Mouse (Mus musculus) C2C12 (cell line): ENCODE measurements at regions not wholly inside any gene's neighbourhood (a gene's known extent, or its start where the extent isn't known, plus 50 kb on each side); places are given as distances from the start of the nearest gene placed in this dataset.
"Not testable (repeated sequence)": the region's sequence is repeated elsewhere in the genome, so short reads cannot be mapped to it uniquely, and the experiment has no call there.

Experiments
- H3K27me3 ChIP-seq: one replicate; pipeline ENCODE4 v1.6.1; 2011; ENCODE audit not compliant: control insufficient read depth, insufficient read depth, insufficient read length
- H3K36me3 ChIP-seq: one replicate; pipeline ENCODE4 v1.6.1; 2011; ENCODE audit not compliant: control insufficient read depth, insufficient read depth
- H3K4me3 ChIP-seq: one replicate; pipeline ENCODE4 v1.5.1; 2011; ENCODE audit warnings: mild to moderate bottlenecking, control low read depth; ENCODE audit not compliant: poor library complexity, insufficient read depth, severe bottlenecking
- H3K79me2 ChIP-seq: one replicate; pipeline ENCODE4 v1.6.1; 2011; ENCODE audit not compliant: control insufficient read depth, insufficient read depth
- H3K79me3 ChIP-seq: one replicate; pipeline ENCODE4 v1.6.1; 2011; ENCODE audit warnings: low read depth, control low read depth
- H3ac ChIP-seq: one replicate; pipeline ENCODE3; 2011; ENCODE audit warnings: low read depth; ENCODE audit not compliant: control insufficient read depth, insufficient read length
- CEBPB ChIP-seq: IDR thresholded peaks from one replicate; pipeline ENCODE4 v1.6.1; 2011; ENCODE audit warnings: low read depth, mild to moderate bottlenecking, control low read depth, moderate library complexity
- CTCF ChIP-seq: IDR thresholded peaks from one replicate; pipeline ENCODE4 v1.5.1; 2011; ENCODE audit not compliant: control insufficient read depth, insufficient read depth, insufficient read length
- FOSL1 ChIP-seq: IDR thresholded peaks from one replicate; pipeline ENCODE4 v1.8.0; 2011; ENCODE audit warnings: mild to moderate bottlenecking, low read length; ENCODE audit not compliant: poor library complexity, insufficient read depth, severe bottlenecking
- MAX ChIP-seq: IDR thresholded peaks from one replicate; pipeline ENCODE4 v1.6.1; 2011; ENCODE audit warnings: mild to moderate bottlenecking, control low read depth
- MYOD1 ChIP-seq: IDR thresholded peaks from one replicate; pipeline ENCODE4 v1.6.1; 2011; ENCODE audit warnings: low read depth; ENCODE audit not compliant: control insufficient read depth, insufficient read length
- MYOG ChIP-seq: IDR thresholded peaks from one replicate; pipeline ENCODE4 v1.6.1; 2011; ENCODE audit not compliant: control insufficient read depth, insufficient read length; ENCODE audit errors: extremely low read depth
- USF1 ChIP-seq: IDR thresholded peaks from one replicate; pipeline ENCODE4 v1.6.1; 2011; ENCODE audit warnings: low read depth, mild to moderate bottlenecking, control low read depth, moderate library complexity

GRCm38 (mm10) chr3:84390769-84391168 lies 84.1 kb upstream of the Trim2 start:
- Histone ChIP-seq H3K79me3 (no peaks in the 10 kb centered on the region), H3ac (no peak overlapping the region)
- TF ChIP-seq MYOD1, result no peak
- TF ChIP-seq MAX, result no peak

GRCm38 (mm10) chr3:84388486-84388885 lies 81.8 kb upstream of the Trim2 start:
- TF ChIP-seq MYOG (no peak), CEBPB (peak; percentile 92), MYOD1 (no peak)
- Histone ChIP-seq H3K4me3 (no peak overlapping the region), H3K36me3 (no peaks in the 10 kb centered on the region), H3K79me2 (no peaks in the 10 kb centered on the region), H3K27me3 (no peaks in the 10 kb centered on the region), H3ac (no peak overlapping the region), H3K79me3 (no peaks in the 10 kb centered on the region)

More at GRCm38 (mm10) chr3:84390769-84391168, 84.1 kb upstream of the Trim2 start:
- H3K79me2 ChIP-seq, result no peaks in the 10 kb centered on the region
- H3K27me3 ChIP-seq, result no peaks in the 10 kb centered on the region
- no peak overlapping the region for H3K4me3 ChIP-seq
- H3K36me3 ChIP-seq, result no peaks in the 10 kb centered on the region

- TF ChIP-seq CEBPB (no peak), FOSL1 (no peak), USF1 (no peak), MYOD1 (no peak), MYOG (no peak), CTCF (no peak), MAX (no peak)
- Histone ChIP-seq H3K27me3 (no peaks in the 10 kb centered on the region), H3K36me3 (no peaks in the 10 kb centered on the region), H3K4me3 (no peak overlapping the region), H3K79me3 (no peaks in the 10 kb centered on the region), H3K79me2 (no peaks in the 10 kb centered on the region), H3ac (no peak overlapping the region)
These were observed 79.0 kb upstream of the Trim2 start for GRCm38 (mm10) chr3:84385656-84386055.

GRCm38 (mm10) chr3:84383559-84383958 lies 76.9 kb upstream of the Trim2 start:
- Histone ChIP-seq H3K4me3 (no peak overlapping the region), H3K36me3 (no peaks in the 10 kb centered on the region), H3ac (no peak overlapping the region), H3K79me2 (no peaks in the 10 kb centered on the region), H3K27me3 (no peaks in the 10 kb centered on the region), H3K79me3 (no peaks in the 10 kb centered on the region)
- TF ChIP-seq USF1 (no peak), CTCF (no peak), FOSL1 (no peak), MYOD1 (no peak), MAX (no peak), MYOG (no peak)

GRCm38 (mm10) chr3:84383038-84383437 lies 76.4 kb upstream of the Trim2 start:
- H3K4me3 ChIP-seq, H3K79me2 ChIP-seq, H3K27me3 ChIP-seq, H3K36me3 ChIP-seq, H3K79me3 ChIP-seq, H3ac ChIP-seq: not testable (repeated sequence)

- no peaks in the 10 kb centered on the region for H3K27me3 ChIP-seq
- TF ChIP-seq FOSL1, result no peak
- no peak for TF ChIP-seq MAX
- TF ChIP-seq CEBPB, result no peak
- TF ChIP-seq MYOG, result no peak
- no peak for TF ChIP-seq USF1
- TF ChIP-seq CTCF, result no peak
- no peak for TF ChIP-seq MYOD1
- H3ac ChIP-seq, result no peak overlapping the region
- no peak overlapping the region for H3K4me3 ChIP-seq
- H3K79me3 ChIP-seq, result no peaks in the 10 kb centered on the region
- no peaks in the 10 kb centered on the region for H3K36me3 ChIP-seq
- H3K79me2 ChIP-seq, result no peaks in the 10 kb centered on the region
These were observed 75.3 kb upstream of the Trim2 start for GRCm38 (mm10) chr3:84382006-84382405.
